Mouse (Mus musculus): ENCODE measurements around the gene Ermp1. TPM values are rescaled to one million over a fixed set of nuclear protein-coding genes. Genes with fewer than 3 reads are reported as not detected.
A peak's percentile ranks its signal among the peaks of the same experiment; 100 is the strongest.

Gene Ermp1
- 14.3 and 15.6 TPM in 2 replicates for polyA plus RNA-seq (2016; fragmentation: Nextera tagmentation; extraction: Ambion mirVana)

- ATAC-seq (ENCODE audit: low FRiP score, low read depth): peak; percentile 95
- Histone ChIP-seq H3K4me3 (peak within 1 kb of the TSS; percentile 77), H3K9ac (peak within 1 kb of the TSS; percentile 80), H3K4me1 (no peaks in the 10 kb centered on the region), H3K9me3 (no peaks in the 10 kb centered on the region), H3K27ac (peak within 1 kb of the TSS; percentile 72), H3K36me3 (no peaks in the 10 kb centered on the region; the same call in 1 of the 2 replicates), H3K27me3 (replicated peaks) (no peaks in the 10 kb centered on the region), H3K4me2 (replicated peaks) (peak within 1 kb of the TSS; percentile 65)
- under 1% methylated on average over 90 of the region's 90 CpGs for WGBS
These were observed at the start of gene Ermp1 for GRCm38 (mm10) chr19:29647651-29648549. TSS of gene Ermp1 (minus strand) at chr19:29648415.

GRCm38 (mm10) chr19:29697245-29697874 lies 49.1 kb upstream of the Ermp1 start, which contains the start of gene Mlana:
TSS of gene Mlana (plus strand) at chr19:29697824.
- no peak for ATAC-seq (ENCODE audit: low FRiP score, low read depth)
- H3K9ac ChIP-seq: no peak within 1 kb of the TSS
- H3K4me2 ChIP-seq (replicated peaks): no peak within 1 kb of the TSS
- no peaks in the 10 kb centered on the region for H3K36me3 ChIP-seq
- no peaks in the 10 kb centered on the region for H3K9me3 ChIP-seq
- H3K4me1 ChIP-seq: no peaks in the 10 kb centered on the region
- H3K27me3 ChIP-seq (replicated peaks): no peaks in the 10 kb centered on the region
- H3K27ac ChIP-seq: no peak within 1 kb of the TSS
- H3K4me3 ChIP-seq: no peak within 1 kb of the TSS
- 63% methylated on average over 3 of the region's 3 CpGs for WGBS

- Histone ChIP-seq H3K4me1 (no peaks in the 10 kb centered on the region), H3K9me3 (no peaks in the 10 kb centered on the region), H3K4me3 (no peak overlapping the region), H3K36me3 (no peaks in the 10 kb centered on the region), H3K4me2 (replicated peaks) (no peak overlapping the region), H3K9ac (no peak overlapping the region), H3K27me3 (replicated peaks) (no peaks in the 10 kb centered on the region), H3K27ac (no peak overlapping the region)
- ATAC-seq (ENCODE audit: low FRiP score, low read depth): no peak
These were observed 48.6 kb upstream of the Ermp1 start for GRCm38 (mm10) chr19:29696840-29697239.

DNA sequence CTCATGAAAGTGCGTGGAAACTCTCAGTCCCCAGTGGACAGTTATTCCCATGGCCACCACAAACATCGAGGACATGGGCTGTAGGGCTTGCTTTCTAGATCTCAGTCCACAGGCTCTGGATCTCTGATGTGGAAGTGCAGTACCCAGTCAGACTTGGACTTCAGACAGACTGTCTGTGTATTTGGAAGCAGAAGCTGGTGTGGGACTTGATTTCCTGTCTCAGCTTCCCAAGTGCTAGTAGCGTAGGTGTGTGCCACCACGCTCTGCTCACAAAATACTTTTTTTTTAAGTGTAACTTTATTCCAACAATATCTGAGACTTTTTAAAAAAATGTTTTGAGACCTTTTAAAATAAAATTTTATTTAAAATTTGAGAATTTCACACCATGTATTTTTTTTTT lies 48.1 kb upstream of the Ermp1 start:
- ATAC-seq (ENCODE audit: low FRiP score, low read depth): no peak
- Histone ChIP-seq H3K4me3 (no peak overlapping the region), H3K4me2 (replicated peaks) (no peak overlapping the region), H3K9me3 (no peaks in the 10 kb centered on the region), H3K9ac (no peak overlapping the region), H3K27ac (no peak overlapping the region), H3K27me3 (replicated peaks) (no peaks in the 10 kb centered on the region), H3K4me1 (no peaks in the 10 kb centered on the region), H3K36me3 (no peaks in the 10 kb centered on the region)
- WGBS: 91% methylated on average over 4 of the region's 4 CpGs

DNA sequence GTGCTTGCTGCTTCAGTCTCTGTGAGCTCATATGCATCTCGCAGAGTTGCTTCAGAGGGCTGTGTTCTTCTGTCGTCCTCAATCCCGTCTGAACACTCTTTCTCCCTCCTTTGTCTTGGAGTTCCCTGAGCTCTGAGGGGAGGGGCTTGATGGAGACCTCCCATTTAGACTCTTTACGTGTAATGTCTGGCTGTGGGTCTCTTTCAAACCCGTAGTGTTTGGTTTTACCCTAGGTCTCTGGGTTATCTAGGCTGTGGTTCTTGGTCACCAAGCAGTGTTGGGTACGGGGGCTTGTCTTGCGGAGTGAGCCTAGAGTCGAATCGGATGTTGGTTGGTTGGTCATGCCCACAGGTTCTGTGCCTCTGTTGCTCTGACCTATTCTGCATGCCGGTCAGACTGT lies 46.9 kb upstream of the Ermp1 start:
- Histone ChIP-seq H3K36me3 (no peaks in the 10 kb centered on the region), H3K9me3 (no peaks in the 10 kb centered on the region), H3K4me3 (no peak overlapping the region), H3K4me1 (no peaks in the 10 kb centered on the region), H3K4me2 (replicated peaks) (no peak overlapping the region), H3K9ac (no peak overlapping the region), H3K27ac (no peak overlapping the region), H3K27me3 (replicated peaks) (no peaks in the 10 kb centered on the region)
- ATAC-seq (ENCODE audit: low FRiP score, low read depth): no peak
- 90% methylated on average over 10 of the region's 10 CpGs for WGBS

DNA sequence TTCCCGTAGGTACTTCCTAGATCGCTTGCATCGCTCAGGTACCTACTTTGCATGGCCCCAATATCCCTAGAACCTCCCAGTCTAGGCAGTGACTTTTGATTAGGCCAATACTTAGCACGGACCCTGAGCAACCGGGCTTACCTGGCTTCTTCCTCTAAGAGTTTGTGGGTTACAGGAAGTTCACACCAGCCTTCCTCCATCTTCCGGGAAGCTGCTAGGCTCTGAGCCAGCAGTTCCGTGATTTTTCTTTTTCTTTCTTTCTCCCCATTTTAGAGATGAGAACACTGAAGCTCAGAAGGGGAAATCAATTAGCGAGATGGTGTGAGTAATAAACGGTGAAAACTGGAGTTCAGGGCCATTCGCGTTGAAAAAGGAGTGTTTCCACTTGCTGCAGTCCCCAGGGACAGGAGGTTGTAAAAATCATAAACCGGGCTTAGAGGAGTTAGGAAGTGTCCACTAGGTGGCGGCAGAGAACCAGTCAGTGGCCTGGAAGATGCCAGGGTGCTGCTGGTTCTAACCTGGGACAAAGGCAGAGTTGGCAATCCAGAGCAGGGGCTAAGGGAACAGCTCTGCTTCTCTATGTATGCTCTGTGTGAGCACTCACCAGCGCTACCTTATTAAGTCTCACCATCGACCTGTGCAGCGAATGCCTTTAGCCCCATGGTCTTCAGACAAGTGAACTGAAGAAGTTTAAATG lies 35.8 kb upstream of the Ermp1 start:
- Histone ChIP-seq H3K4me1 (no peaks in the 10 kb centered on the region), H3K4me2 (replicated peaks) (no peak overlapping the region), H3K4me3 (no peak overlapping the region), H3K27ac (no peak overlapping the region), H3K36me3 (no peaks in the 10 kb centered on the region), H3K9ac (no peak overlapping the region), H3K9me3 (peaks cover 10% of the 10 kb centered on the region), H3K27me3 (replicated peaks) (no peaks in the 10 kb centered on the region)
- WGBS: 50% methylated on average over 16 of the region's 16 CpGs
- peak; percentile 70; the same call in 1 of the 2 replicates for ATAC-seq (ENCODE audit: low FRiP score, low read depth)

DNA sequence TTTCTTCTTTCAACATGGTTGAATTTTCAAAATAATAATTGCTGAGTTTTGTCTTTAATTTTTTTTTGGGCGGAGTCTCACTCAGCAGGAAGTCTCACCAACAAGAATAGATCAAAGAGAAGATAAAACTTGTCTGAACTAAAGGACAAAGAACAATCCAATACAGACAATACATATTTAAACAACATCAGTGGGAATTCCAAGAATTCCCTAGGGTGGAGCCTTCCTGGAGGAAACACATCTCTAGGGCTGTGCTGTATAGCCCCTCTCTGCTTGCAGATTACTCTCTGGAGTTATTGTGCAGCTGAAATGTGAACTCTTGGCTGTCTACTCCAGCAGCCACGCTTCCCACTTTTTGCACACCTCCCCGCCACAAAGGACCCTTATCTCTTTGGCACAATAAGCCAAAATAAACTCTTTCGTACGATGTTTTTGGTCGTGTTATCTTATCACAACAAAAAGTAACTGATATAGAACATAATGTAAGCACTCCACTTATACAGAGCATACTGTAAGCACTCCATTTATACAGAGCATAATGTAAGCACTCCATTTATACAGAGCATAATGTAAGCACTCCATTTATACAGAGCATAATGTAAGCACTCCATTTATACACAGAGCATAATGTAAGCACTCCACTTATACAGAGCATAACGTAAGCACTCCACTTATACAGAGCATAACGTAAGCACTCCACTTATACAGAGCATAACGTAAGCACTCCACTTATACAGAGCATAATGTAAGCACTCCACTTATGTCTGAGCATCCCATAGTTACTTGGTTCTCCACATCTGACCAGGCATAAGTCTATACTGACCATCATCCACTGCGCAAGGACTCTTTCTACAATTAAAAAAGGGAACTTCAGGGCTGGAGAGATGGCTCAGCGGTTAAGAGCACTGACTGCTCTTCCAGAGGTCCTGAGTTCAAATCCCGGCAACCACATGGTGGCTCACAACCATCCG lies 32.3 kb upstream of the Ermp1 start:
- Histone ChIP-seq H3K36me3 (no peaks in the 10 kb centered on the region), H3K4me2 (replicated peaks) (no peak overlapping the region), H3K9me3 (peaks cover 10% of the 10 kb centered on the region), H3K4me1 (no peaks in the 10 kb centered on the region), H3K9ac (no peak overlapping the region), H3K27ac (no peak overlapping the region), H3K27me3 (replicated peaks) (no peaks in the 10 kb centered on the region), H3K4me3 (no peak overlapping the region)
- 90% methylated on average over 13 of the region's 13 CpGs for WGBS
- no peak for ATAC-seq (ENCODE audit: low FRiP score, low read depth)

DNA sequence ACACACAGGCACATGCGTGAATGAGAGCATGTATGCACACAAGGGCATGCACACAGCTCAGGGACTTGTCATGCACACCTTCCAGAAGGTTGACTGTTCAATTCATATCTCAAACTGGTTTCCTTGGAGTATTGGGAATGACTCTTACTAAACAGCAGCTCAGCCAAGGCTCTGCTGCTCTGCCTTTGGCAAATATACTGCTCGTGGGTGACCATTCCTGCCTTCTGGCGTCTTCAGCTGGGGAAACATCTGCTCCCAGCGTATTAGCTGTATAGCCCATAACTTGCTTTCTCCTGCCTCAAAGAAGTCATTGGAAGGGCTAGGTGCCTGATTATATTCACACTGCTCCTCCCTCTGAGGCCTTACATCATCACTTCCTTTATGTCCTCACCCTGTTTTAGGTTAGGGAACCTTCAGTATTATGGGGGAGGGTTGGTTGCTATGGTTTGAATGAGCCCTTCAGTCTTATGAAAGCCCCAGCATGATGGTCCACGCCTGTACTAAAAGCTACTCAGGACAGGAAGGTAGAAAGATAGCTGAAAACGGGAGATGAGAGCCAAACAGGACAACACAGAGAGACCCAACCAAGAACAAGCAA lies 30.1 kb upstream of the Ermp1 start:
- H3K4me1 ChIP-seq: no peaks in the 10 kb centered on the region
- no peaks in the 10 kb centered on the region for H3K27me3 ChIP-seq (replicated peaks)
- no peaks in the 10 kb centered on the region for H3K9me3 ChIP-seq
- H3K4me3 ChIP-seq: no peak overlapping the region
- no peak overlapping the region for H3K27ac ChIP-seq
- H3K36me3 ChIP-seq: no peaks in the 10 kb centered on the region
- WGBS: 84% methylated on average over 6 of the region's 6 CpGs
- H3K4me2 ChIP-seq (replicated peaks): no peak overlapping the region
- no peak for ATAC-seq (ENCODE audit: low FRiP score, low read depth)
- no peak overlapping the region for H3K9ac ChIP-seq

DNA sequence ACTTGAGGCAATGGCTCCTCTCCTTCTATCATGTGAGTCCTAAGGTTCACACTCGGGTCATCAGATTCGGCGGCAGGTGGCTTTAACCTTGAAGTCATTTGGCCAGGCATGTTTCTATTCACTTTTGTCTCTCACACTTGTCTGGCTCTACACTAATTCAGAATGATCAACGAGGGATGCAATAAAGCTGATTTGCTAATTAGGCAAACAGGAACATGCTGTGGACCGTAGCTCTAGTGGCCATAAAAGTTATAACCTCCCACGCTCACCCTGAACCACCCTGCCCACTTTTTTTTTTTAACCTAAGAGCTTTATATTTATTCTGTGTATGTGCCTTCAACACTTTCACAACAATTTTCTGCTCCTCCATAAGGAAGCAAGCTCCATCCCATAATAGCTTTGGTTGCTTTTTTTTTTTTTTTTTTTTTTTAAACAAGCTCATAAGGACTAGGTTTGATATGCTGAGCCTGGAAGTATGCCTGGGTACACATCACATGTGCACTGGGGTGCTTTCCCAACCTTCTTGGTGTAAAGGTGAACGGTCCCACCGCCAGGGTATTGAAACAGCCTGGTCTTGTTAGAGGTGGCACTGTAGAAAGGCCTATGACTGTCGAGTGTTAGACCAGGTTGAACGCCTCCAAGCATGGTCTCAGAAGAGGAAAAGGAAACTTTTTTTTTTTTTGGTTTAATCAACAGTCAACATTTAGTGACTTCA lies 28.4 kb upstream of the Ermp1 start:
- ATAC-seq (ENCODE audit: low FRiP score, low read depth): no peak
- no peak overlapping the region for H3K27ac ChIP-seq
- no peak overlapping the region for H3K9ac ChIP-seq
- no peaks in the 10 kb centered on the region for H3K36me3 ChIP-seq
- no peaks in the 10 kb centered on the region for H3K27me3 ChIP-seq (replicated peaks)
- no peaks in the 10 kb centered on the region for H3K4me1 ChIP-seq
- 61% methylated on average over 10 of the region's 10 CpGs for WGBS
- H3K4me3 ChIP-seq: no peak overlapping the region
- H3K4me2 ChIP-seq (replicated peaks): no peak overlapping the region
- H3K9me3 ChIP-seq: no peaks in the 10 kb centered on the region

DNA sequence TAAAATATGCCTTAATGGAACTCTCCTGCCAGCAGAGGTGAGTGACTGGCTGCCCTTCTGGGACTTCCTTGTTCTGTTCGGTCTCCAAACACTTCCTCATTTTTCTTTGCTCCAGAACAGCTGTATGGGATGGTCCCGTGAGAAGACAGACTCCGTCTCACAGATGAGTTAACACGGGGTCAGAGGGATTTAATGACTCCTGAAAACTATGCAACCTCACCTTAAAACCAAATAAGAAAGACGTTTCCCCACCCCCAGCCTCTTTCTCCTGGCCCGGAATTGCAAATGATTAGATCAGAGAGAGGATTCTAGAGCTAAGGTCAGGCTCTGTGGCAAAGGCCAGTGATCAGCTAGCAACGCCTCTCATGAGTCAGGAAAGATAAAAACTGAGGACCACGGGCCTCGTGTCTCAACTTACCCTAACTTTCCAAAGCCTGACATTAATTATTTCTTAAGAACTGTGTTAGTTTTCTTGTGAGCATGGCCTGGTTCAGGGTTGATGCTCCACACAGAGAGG lies 27.4 kb upstream of the Ermp1 start:
- Histone ChIP-seq H3K9me3 (no peaks in the 10 kb centered on the region), H3K4me2 (replicated peaks) (no peak overlapping the region), H3K9ac (no peak overlapping the region), H3K4me3 (no peak overlapping the region), H3K4me1 (no peaks in the 10 kb centered on the region), H3K27me3 (replicated peaks) (no peaks in the 10 kb centered on the region), H3K36me3 (no peaks in the 10 kb centered on the region), H3K27ac (no peak overlapping the region)
- no peak for ATAC-seq (ENCODE audit: low FRiP score, low read depth)
- WGBS: 72% methylated on average over 9 of the region's 9 CpGs

Measured in neural tube, embryonic 12.5 days (tissue).